Mouse (Mus musculus) urinary bladder, postnatal 4 days (tissue): ENCODE measurements around the gene Cyp17a1.

ENCODE experiments used
- DNase-seq, 2 experiments: peaks; one replicate each; pipeline ENCODE4 v3.0.0; 2021 to 2022; ENCODE audit warnings: low spot score in 2 of 2

Gene Cyp17a1

DNA sequence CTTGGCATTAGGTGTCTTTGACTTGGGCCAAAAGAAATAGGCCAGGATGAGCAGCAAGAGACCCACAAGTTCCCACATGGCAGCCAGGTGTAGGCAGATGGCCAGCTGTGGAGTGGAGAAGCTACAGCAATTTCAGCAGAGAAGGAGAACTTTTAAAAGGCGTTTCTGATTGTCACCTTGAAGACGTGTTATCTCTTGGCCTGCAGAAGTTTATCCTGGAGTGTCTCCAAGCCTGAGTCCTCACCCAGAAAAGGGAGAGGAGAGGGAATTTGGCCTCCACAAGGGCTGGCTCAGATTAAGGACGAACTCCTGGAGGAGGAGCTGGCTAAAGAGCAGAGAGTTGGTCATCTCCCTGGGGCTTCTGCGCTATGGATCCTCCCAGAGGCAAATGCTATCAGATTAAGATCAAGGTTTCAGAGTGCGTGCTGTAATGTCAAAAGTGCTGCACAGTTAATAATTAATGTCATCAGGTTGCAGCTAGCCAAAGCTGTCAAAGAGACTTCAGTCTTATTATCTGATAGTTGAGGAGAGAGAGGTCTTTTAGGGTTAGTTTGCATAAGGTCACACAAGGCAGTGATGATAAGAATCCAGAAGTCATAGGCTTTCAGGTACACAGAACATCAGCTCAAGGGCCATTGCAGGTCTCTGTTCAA is at the start of gene Cyp17a1:
Gene Cyp17a1, minus strand, starts transcription at position 407 of the 653 bp plus-strand sequence.
- no peak for DNase-seq

GRCm38 (mm10) chr19:46718150-46718549 is 45.2 kb upstream of the Cyp17a1 start:
- no peak for DNase-seq

- DNase-seq: no peak
These were observed 42.0 kb upstream of the Cyp17a1 start for GRCm38 (mm10) chr19:46715016-46715415.

- no peak for DNase-seq
These were observed 41.3 kb upstream of the Cyp17a1 start for GRCm38 (mm10) chr19:46714234-46714633.

DNA sequence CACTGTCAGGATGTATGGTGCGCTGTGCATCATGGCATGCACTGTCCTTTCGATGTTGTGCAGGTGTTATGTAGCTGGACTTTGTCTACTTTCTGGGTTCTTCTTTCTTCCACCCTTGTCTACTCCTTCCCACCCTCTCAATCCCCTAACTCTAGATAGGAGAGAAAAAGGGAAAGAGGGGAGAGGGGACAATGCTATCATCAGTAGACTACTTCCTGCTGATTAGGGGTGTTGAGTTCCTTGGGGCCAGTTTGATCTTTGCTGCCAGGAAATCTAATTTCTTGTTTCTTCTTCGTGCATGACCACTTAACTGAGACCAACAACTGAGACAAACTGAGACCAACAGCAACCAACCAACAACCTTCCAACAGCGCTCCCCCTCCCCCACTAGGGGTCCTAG is 37.6 kb upstream of the Cyp17a1 start:
- no peak for DNase-seq

- DNase-seq: peak; percentile 66 to 80
These were observed 34.6 kb upstream of the Cyp17a1 start, which contains the start of gene As3mt for GRCm38 (mm10) chr19:46707296-46708151. Gene As3mt, plus strand, starts transcription at chr19:46707458.

DNA sequence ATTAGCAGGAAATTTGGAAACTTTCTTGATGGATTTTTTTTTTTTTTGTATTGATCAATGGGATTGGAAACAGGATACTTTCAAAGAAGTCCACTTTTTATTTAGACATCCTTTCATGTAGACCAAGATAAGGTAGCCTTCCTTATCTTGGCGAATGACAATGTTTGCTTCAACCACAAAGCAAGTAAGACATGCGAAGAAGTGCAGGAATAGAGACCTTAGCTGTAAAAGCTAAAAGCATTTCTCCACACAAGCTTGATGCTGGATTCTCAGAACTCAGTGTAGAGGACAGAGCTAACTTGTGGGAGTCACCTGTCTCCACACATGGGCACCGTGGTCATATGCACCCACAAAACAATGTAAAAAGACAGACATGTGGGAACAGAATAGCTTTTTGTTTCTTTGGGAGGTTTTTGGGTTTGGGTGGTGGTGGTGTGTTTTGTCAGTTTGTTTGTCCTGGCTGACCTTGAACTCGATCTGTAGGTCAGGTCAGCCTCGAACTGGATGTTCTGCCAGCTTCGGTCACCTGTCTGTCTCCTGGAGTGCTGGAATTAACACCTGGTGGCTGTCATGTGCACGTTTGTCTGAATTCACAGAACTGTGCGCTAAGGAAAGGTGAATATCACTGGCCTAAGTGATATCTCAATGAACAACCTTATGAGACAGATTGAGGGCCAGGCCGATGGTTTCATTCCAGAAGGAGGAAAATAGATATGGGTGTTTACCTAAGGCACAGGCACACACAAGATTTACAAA is 33.7 kb upstream of the Cyp17a1 start:
- DNase-seq: no peak

GRCm38 (mm10) chr19:46705779-46706495 is 33.0 kb upstream of the Cyp17a1 start:
- no peak for DNase-seq

- no peak for DNase-seq
These were observed 28.2 kb upstream of the Cyp17a1 start for GRCm38 (mm10) chr19:46701156-46701555.

DNA sequence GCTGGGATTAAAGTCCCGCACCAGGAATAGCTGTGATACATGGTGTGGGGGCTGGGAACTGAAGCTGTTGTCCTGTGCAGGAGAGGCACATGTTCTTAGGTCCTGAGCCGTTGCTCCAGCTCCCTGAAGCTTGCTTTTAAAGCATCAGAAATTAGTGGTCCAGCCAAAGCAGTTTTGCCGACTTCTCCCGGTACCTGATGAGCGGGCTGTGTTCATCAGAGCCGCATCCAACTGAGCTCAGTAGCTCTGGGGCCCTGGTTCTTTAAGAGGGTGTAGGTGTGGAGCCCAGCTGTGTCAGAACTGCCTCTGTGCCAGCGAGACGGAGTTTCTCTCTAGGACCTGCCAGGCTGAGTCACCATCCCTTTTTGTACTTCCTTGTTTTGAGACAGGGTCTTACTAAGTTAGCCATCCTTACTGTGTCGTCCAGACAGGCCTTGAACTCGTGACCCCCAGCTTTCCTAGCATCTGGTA is 26.1 kb upstream of the Cyp17a1 start:
- DNase-seq: no peak

GRCm38 (mm10) chr19:46697840-46698517 is 25.0 kb upstream of the Cyp17a1 start:
- DNase-seq: no peak

DNA sequence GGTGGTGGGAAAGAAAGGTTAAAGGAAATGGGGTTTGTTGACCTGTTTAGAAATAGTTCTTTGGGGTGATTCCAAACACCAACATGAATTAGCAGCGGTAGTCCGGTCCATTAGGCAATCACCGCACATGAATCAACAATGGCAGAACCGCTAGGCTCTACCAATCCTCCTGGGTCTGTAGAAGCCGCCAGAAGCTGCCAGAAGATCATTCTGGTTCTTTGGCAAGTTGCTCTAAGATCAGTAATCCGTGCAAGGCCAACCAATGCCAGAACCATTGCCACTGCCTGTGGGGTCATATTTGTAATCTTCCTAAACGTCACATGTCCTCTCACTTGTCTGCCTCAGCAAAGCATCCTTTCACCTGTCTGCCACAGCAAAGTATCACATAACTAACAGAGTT is 24.0 kb upstream of the Cyp17a1 start:
- DNase-seq: no peak

- no peak for DNase-seq
These were observed 23.5 kb upstream of the Cyp17a1 start for GRCm38 (mm10) chr19:46696482-46696881.

DNA sequence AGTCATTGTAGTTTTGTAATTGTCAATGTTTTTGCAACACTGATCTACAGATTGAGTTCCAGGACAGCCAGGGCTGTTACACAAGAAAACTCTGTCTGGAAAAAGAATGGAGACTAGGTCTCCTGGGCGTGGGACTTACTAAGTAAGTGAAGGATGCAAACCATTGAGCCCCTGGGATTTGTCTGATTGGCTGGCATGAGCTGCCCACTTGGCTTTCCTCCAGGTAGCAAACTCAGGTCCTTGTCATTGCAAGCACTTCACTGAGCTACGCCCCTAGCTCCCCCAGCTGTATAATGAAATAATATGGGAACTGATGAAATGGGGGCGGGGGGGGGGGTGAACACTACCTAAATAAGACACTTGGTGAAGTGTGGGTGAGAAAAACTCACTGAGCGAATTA is 20.2 kb upstream of the Cyp17a1 start:
- no peak for DNase-seq

DNA sequence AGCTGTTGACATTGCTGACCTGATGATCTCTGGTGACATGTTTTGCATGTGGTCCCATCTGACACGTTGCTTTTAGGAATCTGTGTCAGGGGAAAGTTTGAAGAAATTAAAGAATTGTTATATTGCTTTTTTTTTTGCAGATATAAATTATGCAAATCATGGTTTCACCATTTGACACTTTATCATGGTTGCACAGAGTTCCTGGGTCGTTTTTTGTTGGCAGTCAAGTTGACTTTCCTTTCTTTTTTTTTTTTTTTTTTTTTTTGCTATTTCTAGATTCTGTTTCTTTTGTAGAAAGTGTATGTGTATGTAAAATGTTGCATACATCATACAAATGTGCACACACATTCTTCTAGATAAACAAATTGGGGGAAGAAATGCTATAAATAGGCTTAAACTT is 18.1 kb upstream of the Cyp17a1 start:
- DNase-seq: no peak

DNA sequence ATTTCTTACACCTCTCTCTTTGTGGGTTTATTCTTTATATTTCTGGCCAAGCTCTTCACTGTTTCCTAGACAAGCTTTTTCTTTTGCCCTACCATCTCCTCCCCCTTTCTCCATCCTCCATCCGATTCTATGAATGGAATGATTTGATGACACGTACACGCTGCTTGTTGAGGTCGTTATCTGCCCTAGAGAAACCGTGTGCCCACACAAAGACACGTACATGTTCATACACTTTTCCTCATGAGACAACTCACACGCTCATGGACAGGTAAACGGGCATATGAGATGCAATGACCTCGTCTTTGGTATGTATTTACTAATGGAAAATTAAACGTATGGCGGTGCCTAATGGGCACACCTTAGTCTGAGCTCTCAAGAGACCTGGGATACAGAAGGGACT is 17.4 kb upstream of the Cyp17a1 start:
- DNase-seq: no peak

- peak; percentile 79 to 84 for DNase-seq
These were observed 16.7 kb upstream of the Cyp17a1 start, which contains the start of gene Borcs7 for GRCm38 (mm10) chr19:46689460-46690372. Gene Borcs7, plus strand, starts transcription at chr19:46689906.

- DNase-seq: no peak
These were observed 6.9 kb upstream of the Cyp17a1 start for GRCm38 (mm10) chr19:46679720-46680383.

DNA sequence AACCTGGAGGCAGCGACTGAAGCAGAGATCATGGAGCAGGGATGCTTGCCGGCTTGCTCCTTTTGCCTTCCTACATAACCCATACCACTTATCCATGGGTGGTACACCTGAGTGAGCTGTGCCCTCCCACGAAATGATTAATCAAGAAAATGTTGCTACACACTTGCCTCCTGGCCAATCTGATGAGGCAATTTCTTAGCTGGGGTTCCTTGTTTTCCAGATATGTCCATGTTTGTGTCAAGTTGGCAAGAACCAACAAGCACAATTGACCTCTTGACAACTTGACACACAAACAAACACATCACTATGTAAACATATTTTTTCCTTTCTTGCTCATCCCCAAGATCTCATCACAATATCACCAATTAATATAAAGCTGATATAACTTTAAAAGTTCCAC is 2.7 kb upstream of the Cyp17a1 start:
- DNase-seq: no peak
